Comparison of ENCODE assay signal across 8 mouse cellular contexts in the genomic region with DNA sequence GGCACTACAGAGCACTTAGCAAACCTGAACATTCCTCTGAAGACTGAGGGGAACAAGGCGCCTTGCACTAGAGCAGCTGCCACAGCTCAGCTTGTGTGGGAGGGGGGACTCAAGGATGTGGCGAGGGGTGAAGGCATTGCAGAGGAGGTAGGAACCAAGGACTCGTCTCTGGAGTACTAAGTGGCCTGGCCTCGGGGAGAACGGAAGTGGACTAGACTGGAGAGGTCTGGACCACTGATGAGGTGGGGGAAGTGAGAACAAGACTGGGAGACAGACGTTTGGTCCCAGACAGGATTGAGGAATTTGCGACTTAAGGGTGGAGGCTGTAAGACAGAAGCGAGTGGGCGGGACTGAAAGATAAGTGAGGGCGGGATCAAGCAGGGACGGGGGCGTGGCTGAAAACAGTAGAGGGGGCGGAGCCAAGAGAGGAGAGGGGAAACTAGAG. TPM values are rescaled to one million over a fixed set of nuclear protein-coding genes. Genes with fewer than 3 reads are reported as not detected.
DNase-seq lines count a peak whose midpoint lies in the region; ATAC-seq lines count a peak whose summit lies in the region.

No protein-coding gene starts in this region.

- intact Hi-C loops in gastrocnemius, postnatal 36 days (cut with DNase I) = no loop called here
- intact Hi-C loops in left cerebral cortex, postnatal 36 days (cut with DNase I) = loop anchor here (5.0 kb wide), 1 partner anchor 42 kb away; no protein-coding TSS in a partner anchor

- peak; percentile 65 for DNase-seq in gastrocnemius, adult 18-20 months (ENCODE audit: low spot score)
- no peak for DNase-seq in gastrocnemius, postnatal 25 days
- DNase-seq in embryo, embryonic 10 days (ENCODE audit: low spot score) = peak; percentile 75
- DNase-seq in gastrocnemius, postnatal 36 days = peak; percentile 37 to 50
- peak; percentile 57 to 63 for DNase-seq in left cerebral cortex, postnatal 36 days (ENCODE audit: low spot score in 2 of 2)
- DNase-seq in mesoderm, embryonic 11.5 days (ENCODE audit: low read depth, low spot score) = peak; percentile 68
- DNase-seq in right cerebral cortex, postnatal 4 days = peak; percentile 51

- ATAC-seq in inflammation-experienced regulatory T-cells, adult 6 months = peak; percentile 55

RNA-seq across cellular contexts. Expression of gene Smurf1, which starts 1.8 kb away (rescaled TPM):
- 10 to 100 TPM in 1 of 2 experiments, 1 to 10 TPM in 1; 9.7 to 13.3 TPM for total RNA-seq in gastrocnemius, adult 18-20 months (2021)
- total RNA-seq in gastrocnemius, postnatal 25 days (2021) = 10 to 100 TPM; 11.5 to 12.6 TPM
- total RNA-seq in gastrocnemius, postnatal 36 days (2021) = 10 to 100 TPM in 1 of 2 experiments, 1 to 10 TPM in 1; 9.4 to 11.0 TPM
- 1 to 10 TPM; 2.7 to 6.8 (median 5.4) TPM for polyA plus RNA-seq in inflammation-experienced regulatory T-cells, adult 6 months (2017; shearing (Covaris generic))
- 10 to 100 TPM; 34.6 to 37.2 TPM for total RNA-seq in left cerebral cortex, postnatal 36 days (2021)
